ENCODE assay signal across 8 mouse cellular contexts in genomic region chr8:122556030-122557009, GRCm38 (mm10). TPM values are rescaled to one million over a fixed set of nuclear protein-coding genes. Genes with fewer than 3 reads are reported as not detected.
DNase-seq lines count a peak whose midpoint lies in the region; ATAC-seq and TF ChIP-seq lines count a peak whose summit lies in the region.

No protein-coding gene starts in this region.

- no peaks in the 10 kb centered on the region for H3K79me2 ChIP-seq in liver, adult 2 months (ENCODE audit: control insufficient read depth, insufficient read depth, low read length)

- H3K9me3 ChIP-seq in E14TG2a.4 (ENCODE audit: low read length), result no peaks in the 10 kb centered on the region
- H3K9me3 ChIP-seq in embryonic facial prominence, embryonic 14.5 days (ENCODE audit: control insufficient read depth, low read length), result no peaks in the 10 kb centered on the region
- H3K9me3 ChIP-seq in neural tube, embryonic 15.5 days (replicated peaks), result no peaks in the 10 kb centered on the region

- peak overlapping the region; percentile 91 for H3K27ac ChIP-seq in embryonic facial prominence, embryonic 14.5 days (replicated peaks; ENCODE audit: low read depth, low read length)
- H3K27ac ChIP-seq in liver, adult 2 months (replicated peaks; ENCODE audit: insufficient read depth, low read depth, low read length), result peak overlapping the region; percentile 46
- 0 out of 2 replicates have a peak overlapping the region, but pooled peaks have one; percentile 37 for H3K27ac ChIP-seq in neural tube, embryonic 15.5 days (replicated peaks)

- TF ChIP-seq POLR2A in liver, adult 2 months (IDR thresholded peaks at IDR 0.05; ENCODE audit: extremely low read depth, insufficient read depth, low read length), result 0 out of 2 replicates have a peak, but pooled peaks have one; percentile 27

- 65% methylated on average over 12 of the region's 12 CpGs for WGBS in embryonic facial prominence, embryonic 14.5 days
- 74% methylated on average over 12 of the region's 12 CpGs for WGBS in liver, adult 2 months
- WGBS in neural tube, embryonic 15.5 days, result 67% methylated on average over 12 of the region's 12 CpGs

- peak; percentile 86 for DNase-seq in 3134 (ENCODE audit: extremely low read depth, insufficient read length, low spot score)
- DNase-seq in embryonic facial prominence, embryonic 14.5 days (ENCODE audit: low spot score), result peak; percentile 90
- DNase-seq in heart, postnatal 36 days, result peak; percentile 63 to 67
- DNase-seq in liver, adult 2 months (ENCODE audit: extremely low read depth, low read depth, low spot score), result no peak
- no peak for DNase-seq in cerebellum, adult 11 months
- no peak for DNase-seq in urinary bladder, postnatal 4 days (ENCODE audit: low spot score in 2 of 2)

- intact Hi-C loops in heart, postnatal 36 days (cut with DNase I), result no loop called here

- peaks cover 75% of the 10 kb centered on the region for H3K4me1 ChIP-seq in E14TG2a.4 (replicated peaks; ENCODE audit: low read depth, low read length)
- peaks cover 27% of the 10 kb centered on the region for H3K4me1 ChIP-seq in embryonic facial prominence, embryonic 14.5 days (ENCODE audit: control insufficient read depth, insufficient read depth, low read length)
- H3K4me1 ChIP-seq in liver, adult 2 months (ENCODE audit: control insufficient read depth, insufficient read depth, low read length), result no peaks in the 10 kb centered on the region
- peaks cover 7% of the 10 kb centered on the region for H3K4me1 ChIP-seq in neural tube, embryonic 15.5 days

- no peaks in the 10 kb centered on the region for H3K36me3 ChIP-seq in E14TG2a.4 (ENCODE audit: insufficient read depth, low read length)
- H3K36me3 ChIP-seq in embryonic facial prominence, embryonic 14.5 days (ENCODE audit: control insufficient read depth, insufficient read depth, low read length), result no peaks in the 10 kb centered on the region
- no peaks in the 10 kb centered on the region for H3K36me3 ChIP-seq in liver, adult 2 months (ENCODE audit: control insufficient read depth, insufficient read depth, low read length)
- H3K36me3 ChIP-seq in neural tube, embryonic 15.5 days, result no peaks in the 10 kb centered on the region

- no peak overlapping the region for H3K4me2 ChIP-seq in embryonic facial prominence, embryonic 14.5 days (ENCODE audit: low read depth, low read length)
- H3K4me2 ChIP-seq in neural tube, embryonic 15.5 days, result no peak overlapping the region

- 0 out of 2 replicates have a peak overlapping the region, but pooled peaks have one; percentile 42 for H3K9ac ChIP-seq in embryonic facial prominence, embryonic 14.5 days (ENCODE audit: low read depth, low read length)
- peak overlapping the region; percentile 63 for H3K9ac ChIP-seq in liver, adult 2 months (ENCODE audit: low read depth, low read length)
- no peak overlapping the region for H3K9ac ChIP-seq in neural tube, embryonic 15.5 days (replicated peaks)

- no peak for TF ChIP-seq CTCF in E14TG2a.4 (conservative IDR thresholded peaks at IDR 0.05; ENCODE audit: low read length)
- TF ChIP-seq CTCF in liver, adult 2 months (IDR thresholded peaks at IDR 0.05; ENCODE audit: low read depth, low read length), result no peak

- peak; percentile 69 for ATAC-seq in embryonic facial prominence, embryonic 14.5 days (ENCODE audit: low read depth)
- no peak for ATAC-seq in neural tube, embryonic 15.5 days (ENCODE audit: low FRiP score)

- H3K27me3 ChIP-seq in E14TG2a.4 (ENCODE audit: insufficient read depth, low read length), result no peaks in the 10 kb centered on the region
- H3K27me3 ChIP-seq in embryonic facial prominence, embryonic 14.5 days (replicated peaks; ENCODE audit: control insufficient read depth, insufficient read depth, low read length), result no peaks in the 10 kb centered on the region
- H3K27me3 ChIP-seq in liver, adult 2 months (ENCODE audit: control insufficient read depth, insufficient read depth, low read length), result no peaks in the 10 kb centered on the region
- H3K27me3 ChIP-seq in neural tube, embryonic 15.5 days (replicated peaks), result peaks cover 10% of the 10 kb centered on the region

- peak overlapping the region; percentile 80 for H3K4me3 ChIP-seq in E14TG2a.4 (replicated peaks; ENCODE audit: low read length)
- H3K4me3 ChIP-seq in embryonic facial prominence, embryonic 14.5 days (ENCODE audit: low read depth, low read length), result no peak overlapping the region
- peak overlapping the region; percentile 30 for H3K4me3 ChIP-seq in liver, adult 2 months (ENCODE audit: insufficient read depth, low read depth, low read length)
- no peak overlapping the region for H3K4me3 ChIP-seq in neural tube, embryonic 15.5 days (replicated peaks)

RNA-seq across cellular contexts. Expression of gene Piezo1, which starts 5.2 kb away (rescaled TPM):
- 18.7 and 22.7 TPM in 2 replicates for polyA plus RNA-seq in embryonic facial prominence, embryonic 14.5 days (2014; fragmentation: Nextera tagmentation; extraction: Ambion mirVana)
- 10 to 100 TPM; 18.8 to 21.6 TPM for total RNA-seq in heart, postnatal 36 days (2021)
- 2.2 and 4.6 TPM in 2 replicates for total RNA-seq in liver, adult 2 months (2014; rRNA removed)
- polyA plus RNA-seq in liver, adult 2 months (2012; rRNA removed), result 8.0 and 11.1 TPM in 2 replicates
- polyA plus RNA-seq in neural tube, embryonic 15.5 days (2015; fragmentation: Nextera tagmentation; extraction: Ambion mirVana), result 2.1 and 5.1 TPM in 2 replicates

RNA-seq across cellular contexts. Expression of gene Cdt1, which starts 11.5 kb away (rescaled TPM):
- polyA plus RNA-seq in embryonic facial prominence, embryonic 14.5 days (2014; fragmentation: Nextera tagmentation; extraction: Ambion mirVana), result 32.9 and 33.7 TPM in 2 replicates
- total RNA-seq in heart, postnatal 36 days (2021), result 1 to 10 TPM; 2.4 to 2.5 TPM
- total RNA-seq in liver, adult 2 months (2014; rRNA removed), result 1.0 and 3.0 TPM in 2 replicates
- polyA plus RNA-seq in liver, adult 2 months (2012; rRNA removed), result 2.5 and 2.9 TPM in 2 replicates
- polyA plus RNA-seq in neural tube, embryonic 15.5 days (2015; fragmentation: Nextera tagmentation; extraction: Ambion mirVana), result 6.8 and 15.4 TPM in 2 replicates

RNA-seq across cellular contexts. Expression of gene Aprt, which starts 20.4 kb away (rescaled TPM):
- 291 and 314 TPM in 2 replicates for polyA plus RNA-seq in embryonic facial prominence, embryonic 14.5 days (2014; fragmentation: Nextera tagmentation; extraction: Ambion mirVana)
- 10 to 100 TPM; 29.8 to 38.9 TPM for total RNA-seq in heart, postnatal 36 days (2021)
- 59.8 and 68.3 TPM in 2 replicates for total RNA-seq in liver, adult 2 months (2014; rRNA removed)
- 80.5 and 105 TPM in 2 replicates for polyA plus RNA-seq in liver, adult 2 months (2012; rRNA removed)
- 189 and 207 TPM in 2 replicates for polyA plus RNA-seq in neural tube, embryonic 15.5 days (2015; fragmentation: Nextera tagmentation; extraction: Ambion mirVana)

RNA-seq across cellular contexts. Expression of gene Galns, which starts 54.9 kb away (rescaled TPM):
- 13.1 TPM in 2 replicates for polyA plus RNA-seq in embryonic facial prominence, embryonic 14.5 days (2014; fragmentation: Nextera tagmentation; extraction: Ambion mirVana)
- 1 to 10 TPM; 3.1 to 3.5 TPM for total RNA-seq in heart, postnatal 36 days (2021)
- total RNA-seq in liver, adult 2 months (2014; rRNA removed), result 4.1 and 4.4 TPM in 2 replicates
- polyA plus RNA-seq in liver, adult 2 months (2012; rRNA removed), result 4.4 and 6.6 TPM in 2 replicates
- 6.7 and 9.5 TPM in 2 replicates for polyA plus RNA-seq in neural tube, embryonic 15.5 days (2015; fragmentation: Nextera tagmentation; extraction: Ambion mirVana)

RNA-seq across cellular contexts. Expression of gene Trappc2l, which starts 55.1 kb away (rescaled TPM):
- polyA plus RNA-seq in embryonic facial prominence, embryonic 14.5 days (2014; fragmentation: Nextera tagmentation; extraction: Ambion mirVana), result 66.7 and 74.5 TPM in 2 replicates
- total RNA-seq in heart, postnatal 36 days (2021), result 10 to 100 TPM; 65.8 to 67.9 TPM
- total RNA-seq in liver, adult 2 months (2014; rRNA removed), result 7.4 and 14.5 TPM in 2 replicates
- polyA plus RNA-seq in liver, adult 2 months (2012; rRNA removed), result 74.7 and 101 TPM in 2 replicates
- 103 and 113 TPM in 2 replicates for polyA plus RNA-seq in neural tube, embryonic 15.5 days (2015; fragmentation: Nextera tagmentation; extraction: Ambion mirVana)

Comparison
In these comparisons a context has a peak if more than half of its experiments do, and no peak if none do; other contexts are left out.
1. DNase-seq: peak in 3134 (single experiment), embryonic facial prominence, embryonic 14.5 days (single experiment) and heart, postnatal 36 days (2 of 2); none in liver, adult 2 months (single experiment), cerebellum, adult 11 months (single experiment) and urinary bladder, postnatal 4 days (0 of 2).
2. H3K4me3 ChIP-seq: peak in E14TG2a.4 (single experiment) and liver, adult 2 months (single experiment); none in embryonic facial prominence, embryonic 14.5 days (single experiment) and neural tube, embryonic 15.5 days (single experiment).
3. H3K27ac ChIP-seq: peak in every context shown above with its lines; median percentile 91 in embryonic facial prominence, embryonic 14.5 days; 46 in liver, adult 2 months; 37 in neural tube, embryonic 15.5 days.